Mouse (Mus musculus): ENCODE data around the gene Gm5901.

GRCm38 (mm10) chr7:105425424-105426043 is 50.7 kb downstream of the Gm5901 start, which contains the start of gene Cckbr:
- TF ChIP-seq E2F4 (IDR thresholded peaks at IDR 0.05; ENCODE audit: insufficient read depth) (no peak), REST (IDR thresholded peaks at IDR 0.05; ENCODE audit: insufficient read depth, insufficient read length) (no peak), POLR2A (IDR thresholded peaks at IDR 0.05; ENCODE audit: insufficient read length, low read depth) (no peak), MAX (IDR thresholded peaks at IDR 0.05; ENCODE audit: low read depth) (no peak), MYOG (IDR thresholded peaks at IDR 0.05; ENCODE audit: control insufficient read depth in 1 of 3, insufficient read depth in 1 of 3, insufficient read length in 2 of 3, low read depth in 2 of 3) (no peak), USF1 (IDR thresholded peaks at IDR 0.05; ENCODE audit: low read depth) (no peak), TCF12 (IDR thresholded peaks at IDR 0.05; ENCODE audit: insufficient read depth, poor library complexity, severe bottlenecking) (no peak), MYOD1 (IDR thresholded peaks at IDR 0.05; ENCODE audit: control insufficient read depth in 1 of 3, insufficient read length in 2 of 3, low read depth in 2 of 3) (no peak), TCF3 (IDR thresholded peaks at IDR 0.05; ENCODE audit: insufficient read length, low read depth) (no peak), CEBPB (IDR thresholded peaks at IDR 0.05; ENCODE audit: insufficient read depth, poor library complexity, severe bottlenecking) (no peak), SRF (IDR thresholded peaks at IDR 0.05; ENCODE audit: control insufficient read depth, insufficient read length, low read depth) (no peak)
